Mouse (Mus musculus): ENCODE results near the gene Slc13a2. TPM values are rescaled to one million over a fixed set of nuclear protein-coding genes. Genes with fewer than 3 reads are reported as not detected.

The Slc13a2 gene
- polyA plus RNA-seq, 1 experiment = 0.07 TPM

DNA sequence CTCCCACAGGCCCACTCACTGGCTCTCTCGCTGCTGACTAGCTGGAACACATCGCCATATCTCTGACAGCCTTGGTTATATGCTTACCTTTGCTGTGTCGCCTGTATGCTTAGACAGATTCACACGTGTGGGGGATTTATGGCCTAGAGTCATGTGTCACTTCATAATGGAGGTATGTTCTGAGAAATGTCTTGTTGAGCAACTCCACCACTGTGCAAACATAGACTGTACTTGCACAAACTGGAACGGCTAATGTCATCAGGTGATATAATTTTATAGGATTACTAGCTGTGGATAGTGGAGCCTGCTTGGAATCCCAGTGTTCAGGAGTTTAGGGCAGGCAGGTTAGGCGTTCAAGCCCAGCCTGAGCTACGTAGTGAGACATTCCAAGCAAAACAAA, 15.2 kb upstream of the Slc13a2 start:
- no peaks in the 10 kb centered on the region for H3K36me3 ChIP-seq (replicated peaks; ENCODE audit: low read length)
- no peak for TF ChIP-seq GATA1 (IDR thresholded peaks at IDR 0.05; ENCODE audit: borderline replicate concordance, low read length)
- TF ChIP-seq FLI1 (IDR thresholded peaks at IDR 0.05; ENCODE audit: low read length) = no peak
- no peaks in the 10 kb centered on the region for H3K9me3 ChIP-seq
- H3K4me1 ChIP-seq = peaks cover 9% of the 10 kb centered on the region
- H3K27me3 ChIP-seq (replicated peaks) = peaks cover 62% of the 10 kb centered on the region
- no peak overlapping the region for H3K4me3 ChIP-seq (replicated peaks)

DNA sequence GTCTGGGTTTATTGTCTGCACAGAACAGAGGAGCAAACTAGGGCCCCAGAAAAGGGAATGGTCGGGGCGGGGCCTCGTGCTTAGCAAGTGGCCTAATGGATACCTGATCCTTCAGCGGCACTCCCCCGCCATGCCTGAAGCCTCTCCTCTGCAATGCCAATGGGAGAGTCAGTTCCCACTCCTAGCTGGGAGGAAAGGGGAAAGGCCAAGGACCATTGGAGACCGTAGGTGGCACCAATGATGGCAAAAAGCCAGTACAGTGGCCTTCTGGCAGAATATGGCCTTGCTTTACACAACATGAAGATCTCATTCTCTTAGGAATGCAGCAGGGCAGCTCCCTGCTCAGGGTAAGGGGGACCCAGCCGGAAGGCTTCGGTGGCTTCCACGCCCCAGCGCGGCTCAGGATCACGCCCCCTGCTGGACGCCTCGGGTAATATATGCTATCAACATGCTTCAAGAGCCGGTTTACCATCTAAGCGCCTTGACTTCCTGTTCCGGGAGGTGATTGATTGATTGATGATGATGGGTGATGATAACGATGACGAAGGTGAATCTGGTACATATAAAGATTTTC, 13.8 kb upstream of the Slc13a2 start:
- Histone ChIP-seq H3K4me1 (peaks cover 9% of the 10 kb centered on the region), H3K27me3 (replicated peaks) (peaks cover 58% of the 10 kb centered on the region), H3K36me3 (replicated peaks; ENCODE audit: low read length) (no peaks in the 10 kb centered on the region), H3K9me3 (no peaks in the 10 kb centered on the region), H3K4me3 (replicated peaks) (no peak overlapping the region)
- TF ChIP-seq GATA1 (IDR thresholded peaks at IDR 0.05; ENCODE audit: borderline replicate concordance, low read length) (no peak), FLI1 (IDR thresholded peaks at IDR 0.05; ENCODE audit: low read length) (no peak)

- Histone ChIP-seq H3K27me3 (replicated peaks) (peaks cover 59% of the 10 kb centered on the region), H3K4me3 (replicated peaks) (no peak overlapping the region), H3K4me1 (peaks cover 9% of the 10 kb centered on the region), H3K9me3 (no peaks in the 10 kb centered on the region), H3K36me3 (replicated peaks; ENCODE audit: low read length) (no peaks in the 10 kb centered on the region)
- TF ChIP-seq FLI1 (IDR thresholded peaks at IDR 0.05; ENCODE audit: low read length) (no peak), GATA1 (IDR thresholded peaks at IDR 0.05; ENCODE audit: borderline replicate concordance, low read length) (no peak)
Measured at GRCm38 (mm10) chr11:78434052-78434451, 12.0 kb upstream of the Slc13a2 start.

DNA sequence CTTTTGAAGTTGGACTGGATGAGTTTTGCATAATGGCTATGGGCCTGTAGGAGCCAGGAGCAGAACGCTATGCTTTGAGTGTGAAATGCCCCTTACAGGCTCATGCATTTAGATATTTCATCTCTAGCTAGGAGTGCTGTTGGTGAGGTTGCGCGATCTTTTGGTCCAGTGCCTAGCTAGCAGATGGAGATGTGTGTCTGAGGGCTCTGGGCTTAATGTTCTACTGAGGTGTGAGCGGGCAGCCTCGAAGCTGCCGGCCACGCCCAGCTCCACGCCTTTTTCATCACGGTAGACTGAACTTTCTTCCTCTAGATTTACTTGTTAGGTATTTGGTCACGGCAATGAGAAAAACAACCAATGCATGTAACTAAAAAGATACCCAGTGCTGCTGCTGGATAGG, 9.2 kb upstream of the Slc13a2 start:
- Histone ChIP-seq H3K27me3 (replicated peaks) (peaks cover 60% of the 10 kb centered on the region), H3K4me1 (peaks cover 9% of the 10 kb centered on the region)
- TF ChIP-seq FLI1 (IDR thresholded peaks at IDR 0.05; ENCODE audit: low read length) (no peak), GATA1 (IDR thresholded peaks at IDR 0.05; ENCODE audit: borderline replicate concordance, low read length) (no peak)

DNA sequence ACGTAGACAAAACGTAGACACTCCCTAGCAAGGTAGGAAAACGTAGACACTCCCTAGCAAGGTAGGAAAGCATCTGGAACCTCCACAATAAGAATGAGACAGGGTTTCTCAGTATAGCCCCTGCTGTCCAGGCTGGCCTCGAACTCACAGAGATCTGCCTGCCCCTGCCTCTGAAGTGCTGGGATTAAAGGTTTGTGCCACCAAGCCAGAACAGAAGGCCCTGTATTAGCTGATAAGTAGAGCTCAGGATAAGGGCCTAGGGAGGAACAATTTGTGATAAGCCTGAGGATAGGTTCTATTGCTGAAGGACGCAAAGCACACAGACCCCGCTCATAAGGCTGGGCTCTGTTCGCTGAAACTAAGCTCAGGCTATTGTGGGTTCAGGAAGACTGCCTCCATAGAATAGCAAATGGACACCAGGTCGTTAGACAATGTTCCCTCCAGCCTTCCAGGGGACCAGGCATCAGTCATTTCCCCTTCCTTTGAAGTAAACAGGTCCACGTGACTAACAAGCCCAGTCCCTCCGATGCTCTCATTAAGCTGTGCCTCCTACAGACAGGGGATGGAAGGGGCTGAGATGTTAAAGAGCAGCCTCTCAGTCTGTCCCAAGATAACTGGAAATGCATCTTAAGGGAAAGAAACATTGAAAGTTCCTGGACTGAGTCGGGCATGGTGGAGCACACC, 8.3 kb upstream of the Slc13a2 start:
- TF ChIP-seq GATA1 (IDR thresholded peaks at IDR 0.05; ENCODE audit: borderline replicate concordance, low read length) = no peak
- TF ChIP-seq FLI1 (IDR thresholded peaks at IDR 0.05; ENCODE audit: low read length) = no peak
- H3K36me3 ChIP-seq (replicated peaks; ENCODE audit: low read length) = no peaks in the 10 kb centered on the region
- H3K9me3 ChIP-seq = peaks cover 4% of the 10 kb centered on the region; the same call in 1 of the 2 replicates
- peaks cover under 1% of the 10 kb centered on the region; the same call in 1 of the 2 replicates for H3K4me1 ChIP-seq
- H3K4me3 ChIP-seq (replicated peaks) = no peak overlapping the region
- peaks cover 61% of the 10 kb centered on the region for H3K27me3 ChIP-seq (replicated peaks)

More for the DNA sequence above, 9.2 kb upstream of the Slc13a2 start:
- Histone ChIP-seq H3K9me3 (peaks cover 4% of the 10 kb centered on the region; the same call in 1 of the 2 replicates), H3K36me3 (replicated peaks; ENCODE audit: low read length) (no peaks in the 10 kb centered on the region), H3K4me3 (replicated peaks) (no peak overlapping the region)

- H3K9me3 ChIP-seq = peaks cover 4% of the 10 kb centered on the region; the same call in 1 of the 2 replicates
- peaks cover 3% of the 10 kb centered on the region; the same call in 1 of the 2 replicates for H3K4me1 ChIP-seq
- H3K36me3 ChIP-seq (replicated peaks; ENCODE audit: low read length) = no peaks in the 10 kb centered on the region
- no peak overlapping the region for H3K4me3 ChIP-seq (replicated peaks)
- TF ChIP-seq GATA1 (IDR thresholded peaks at IDR 0.05; ENCODE audit: borderline replicate concordance, low read length) (no peak), FLI1 (IDR thresholded peaks at IDR 0.05; ENCODE audit: low read length) (no peak)
- H3K27me3 ChIP-seq (replicated peaks) = peaks cover 57% of the 10 kb centered on the region
Measured at GRCm38 (mm10) chr11:78428309-78428708, 6.3 kb upstream of the Slc13a2 start.

DNA sequence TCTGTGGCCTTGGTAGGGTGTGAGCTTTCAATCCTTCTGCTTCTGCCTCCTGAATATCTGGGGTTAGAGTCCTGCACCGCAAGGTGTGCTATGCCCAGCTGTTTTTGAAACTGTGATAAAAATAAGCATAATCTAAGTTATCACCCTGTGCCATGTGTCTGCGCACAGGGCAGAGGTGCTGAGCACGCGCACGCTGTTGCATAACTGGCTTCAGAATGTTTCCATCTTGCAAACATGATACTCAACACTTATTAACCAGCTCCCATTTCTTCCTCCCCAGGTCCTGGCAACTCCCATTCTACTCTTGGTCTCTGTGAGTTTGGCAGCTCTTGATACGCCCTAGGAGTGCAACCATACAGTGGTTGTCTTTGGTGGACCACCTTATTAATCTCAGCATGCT, 5.6 kb upstream of the Slc13a2 start:
- Histone ChIP-seq H3K27me3 (replicated peaks) (peaks cover 58% of the 10 kb centered on the region), H3K4me3 (replicated peaks) (no peak overlapping the region), H3K36me3 (replicated peaks; ENCODE audit: low read length) (no peaks in the 10 kb centered on the region), H3K4me1 (peaks cover 8% of the 10 kb centered on the region), H3K9me3 (peaks cover 4% of the 10 kb centered on the region; the same call in 1 of the 2 replicates)
- TF ChIP-seq FLI1 (IDR thresholded peaks at IDR 0.05; ENCODE audit: low read length) = no peak
- TF ChIP-seq GATA1 (IDR thresholded peaks at IDR 0.05; ENCODE audit: borderline replicate concordance, low read length) = no peak

DNA sequence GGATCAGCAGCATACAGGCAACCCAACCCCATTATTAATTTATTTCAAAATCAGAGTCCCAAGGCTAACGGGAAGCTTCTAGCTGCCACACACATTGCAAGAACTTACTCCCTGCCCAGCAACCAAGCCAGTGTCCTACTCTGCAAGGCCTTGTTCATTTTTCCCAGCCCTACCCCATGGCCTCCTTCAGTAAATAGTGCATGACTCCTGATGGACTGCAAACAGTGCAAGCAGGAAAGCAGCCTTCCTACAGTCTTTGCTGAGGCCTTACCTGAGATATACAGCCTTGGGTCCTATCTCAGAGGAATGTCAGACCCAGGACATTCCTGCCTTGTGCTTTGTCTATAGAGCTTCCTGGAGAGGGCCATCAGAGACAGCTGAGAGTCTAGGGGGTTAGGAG, 3.6 kb upstream of the Slc13a2 start:
- Histone ChIP-seq H3K4me3 (replicated peaks) (no peak overlapping the region), H3K36me3 (replicated peaks; ENCODE audit: low read length) (no peaks in the 10 kb centered on the region), H3K9me3 (peaks cover 4% of the 10 kb centered on the region; the same call in 1 of the 2 replicates), H3K4me1 (peaks cover 29% of the 10 kb centered on the region), H3K27me3 (replicated peaks) (peaks cover 67% of the 10 kb centered on the region)
- TF ChIP-seq GATA1 (IDR thresholded peaks at IDR 0.05; ENCODE audit: borderline replicate concordance, low read length) (no peak), FLI1 (IDR thresholded peaks at IDR 0.05; ENCODE audit: low read length) (no peak)

- H3K36me3 ChIP-seq (replicated peaks; ENCODE audit: low read length) = no peaks in the 10 kb centered on the region
- H3K4me1 ChIP-seq = peaks cover 41% of the 10 kb centered on the region
- no peak overlapping the region for H3K4me3 ChIP-seq (replicated peaks)
- no peak for TF ChIP-seq FLI1 (IDR thresholded peaks at IDR 0.05; ENCODE audit: low read length)
- TF ChIP-seq GATA1 (IDR thresholded peaks at IDR 0.05; ENCODE audit: borderline replicate concordance, low read length) = no peak
- peaks cover 4% of the 10 kb centered on the region; the same call in 1 of the 2 replicates for H3K9me3 ChIP-seq
- peaks cover 74% of the 10 kb centered on the region for H3K27me3 ChIP-seq (replicated peaks)
Measured at GRCm38 (mm10) chr11:78424352-78424751, 2.3 kb upstream of the Slc13a2 start.

Measured in megakaryocyte, embryonic 14.5 days (primary cell).